Mouse (Mus musculus): ENCODE data around the gene D430019H16Rik. TPM values are rescaled to one million over a fixed set of nuclear protein-coding genes. Genes with fewer than 3 reads are reported as not detected.

Gene D430019H16Rik
- total RNA-seq, 2 experiments from 2014 or later = 0.44 to 0.55 TPM

DNA sequence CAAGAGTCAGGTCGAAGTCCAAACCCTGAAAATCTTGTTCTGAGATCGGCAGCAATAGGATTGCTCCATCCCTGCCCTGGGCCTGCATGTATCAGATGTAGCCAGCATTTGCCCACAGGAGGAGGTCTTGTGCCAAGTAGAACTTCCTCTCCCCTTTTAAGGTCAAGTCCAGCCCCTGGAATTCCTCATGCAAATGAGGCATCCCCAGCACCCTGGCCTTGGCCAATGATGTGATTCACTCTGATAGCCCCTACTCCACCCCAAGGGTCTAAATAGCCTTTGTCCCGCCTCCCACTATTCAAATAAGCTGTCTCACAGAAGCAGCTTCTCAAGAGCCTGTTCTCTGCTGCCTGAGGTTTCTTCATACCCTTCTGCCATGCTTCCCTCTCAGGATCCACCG lies 81.2 kb downstream of the D430019H16Rik start:
- DNase-seq = no peak
- intact Hi-C loops (cut with DNase I) = no loop called here

GRCm38 (mm10) chr12:105535968-105536760 lies 82.5 kb downstream of the D430019H16Rik start:
- intact Hi-C loops (cut with DNase I) = no loop called here
- DNase-seq = no peak

GRCm38 (mm10) chr12:105537162-105537561 lies 83.5 kb downstream of the D430019H16Rik start:
- no peak for DNase-seq
- intact Hi-C loops (cut with DNase I) = no loop called here

GRCm38 (mm10) chr12:105539649-105540048 lies 86.0 kb downstream of the D430019H16Rik start:
- intact Hi-C loops (cut with DNase I) = no loop called here
- DNase-seq = no peak

GRCm38 (mm10) chr12:105541590-105542402 lies 88.1 kb downstream of the D430019H16Rik start:
- no peak for DNase-seq
- intact Hi-C loops (cut with DNase I) = no loop called here

DNA sequence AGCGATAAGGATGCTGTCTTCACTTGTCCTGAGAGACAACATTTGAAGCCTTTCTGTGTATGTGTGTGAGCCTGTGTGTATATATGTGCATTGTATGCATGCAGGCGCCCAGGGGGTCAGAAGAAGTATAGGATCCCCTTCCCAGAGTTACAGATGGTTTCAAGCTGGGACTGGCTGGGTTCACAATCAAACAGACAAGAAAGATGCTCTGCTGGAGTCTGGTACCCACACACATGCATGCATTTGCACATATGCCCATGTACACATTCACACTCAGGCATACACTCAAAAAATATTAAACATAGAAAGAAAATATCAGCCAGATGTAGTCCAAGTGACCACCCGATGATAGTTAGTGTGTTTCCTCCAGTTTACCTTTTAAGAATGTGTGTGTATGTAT lies 88.9 kb downstream of the D430019H16Rik start:
- intact Hi-C loops (cut with DNase I) = no loop called here
- DNase-seq = no peak

Other genes starting within 250 kb of the D430019H16Rik start
- gene Tcl1, start 231.1 kb upstream of the D430019H16Rik start, total RNA-seq (2021) = not detected
- gene Tunar, start 120.0 kb upstream of the D430019H16Rik start, total RNA-seq (2021) = not detected
- 1 to 10 TPM; 1.6 TPM for gene Bdkrb2, start 109.4 kb downstream of the D430019H16Rik start, total RNA-seq (2021)
- gene Bdkrb1, start 149.2 kb downstream of the D430019H16Rik start, total RNA-seq (2021) = not detected
- gene Gskip, start 231.0 kb downstream of the D430019H16Rik start, total RNA-seq (2021) = 1 to 10 TPM; 7.2 to 7.8 TPM
- gene Atg2b, start 231.4 kb downstream of the D430019H16Rik start, total RNA-seq (2021) = 10 to 100 TPM; 19.8 to 20.4 TPM

Measured in heart, postnatal 14 days (tissue).